Mouse (Mus musculus) heart, embryonic 13.5 days (tissue): ENCODE measurements around the gene Car14. TPM values are rescaled to one million over a fixed set of nuclear protein-coding genes. Genes with fewer than 3 reads are reported as not detected.
"Not testable (repeated sequence)": the region's sequence is repeated elsewhere in the genome, so short reads cannot be mapped to it uniquely, and the experiment has no call there.

Source experiments
- ATAC-seq: fragments of 200-750 bp; cut with Nextera tagmentation; 2 replicates; pipeline ENCODE4 v1.8.0; 2017; ENCODE audit warnings: moderate TSS enrichment; ENCODE audit not compliant: insufficient number of reproducible peaks, low FRiP score, low TSS enrichment; ENCODE audit errors: extremely low read depth
- H3K27ac ChIP-seq: fragments of 300-500 bp; sonication (generic); replicated peaks from 2 replicates; pipeline ENCODE4 v1.5.1; 2015; ENCODE audit warnings: moderate library complexity, mild to moderate bottlenecking, inconsistent platforms
- H3K27me3 ChIP-seq: fragments of 300-500 bp; sonication (generic); replicated peaks from 2 replicates; pipeline ENCODE4 v1.6.1; 2015; ENCODE audit warnings: mild to moderate bottlenecking, inconsistent platforms
- H3K36me3 ChIP-seq: fragments of 300-500 bp; sonication (generic); 2 replicates; pipeline ENCODE4 v1.6.1; 2015; ENCODE audit warnings: mild to moderate bottlenecking, inconsistent platforms
- H3K4me1 ChIP-seq: fragments of 300-500 bp; sonication (generic); 2 replicates; pipeline ENCODE4 v1.6.1; 2015; ENCODE audit warnings: inconsistent platforms
- H3K4me2 ChIP-seq: fragments of 300-500 bp; sonication (generic); 2 replicates; pipeline ENCODE4 v1.6.1; 2015; ENCODE audit warnings: inconsistent platforms, mild to moderate bottlenecking, moderate library complexity
- H3K4me3 ChIP-seq: fragments of 300-500 bp; sonication (generic); 2 replicates; pipeline ENCODE4 v1.5.1; 2015; ENCODE audit warnings: moderate library complexity, mild to moderate bottlenecking, inconsistent platforms
- H3K9ac ChIP-seq: fragments of 300-500 bp; sonication (generic); 2 replicates; pipeline ENCODE4 v1.6.1; 2015; ENCODE audit warnings: inconsistent platforms, mild to moderate bottlenecking, moderate library complexity
- H3K9me3 ChIP-seq: fragments of 300-500 bp; sonication (generic); 2 replicates; pipeline ENCODE4 v1.6.1; 2016; ENCODE audit warnings: inconsistent platforms
- WGBS: fragments of 180-500 bp; shearing (Covaris S2); methylation state at CpG from one replicate; pipeline ENCODE4 v1.1.7; 2015; ENCODE audit warnings: mixed read lengths; 5-methylcytosine and 5-hydroxymethylcytosine counted together
- polyA plus RNA-seq: library from polyadenylated mRNA; unstranded; fragments of >200 nt; fragmentation: Nextera tagmentation; extraction: Ambion mirVana; gene quantifications from 2 replicates; pipeline ENCODE4 v1.2.1, GENCODE M21; 2015

The Car14 gene
- polyA plus RNA-seq = 26.1 and 31.5 TPM in 2 replicates

GRCm38 (mm10) chr3:95904568-95904967 is at the start of gene Car14:
Gene Car14, minus strand, starts transcription at chr3:95904691.
- peak within 1 kb of the TSS; percentile 51 for H3K4me3 ChIP-seq
- peaks cover 12% of the 10 kb centered on the region for H3K27me3 ChIP-seq
- no peaks in the 10 kb centered on the region for H3K9me3 ChIP-seq
- H3K36me3 ChIP-seq = no peaks in the 10 kb centered on the region
- H3K4me1 ChIP-seq = peaks cover 58% of the 10 kb centered on the region
- H3K4me2 ChIP-seq = peak within 1 kb of the TSS; percentile 80
- ATAC-seq = no peak
- peak within 1 kb of the TSS; percentile 84 for H3K27ac ChIP-seq
- peak within 1 kb of the TSS; percentile 80 for H3K9ac ChIP-seq
- 2% methylated on average over 15 of the region's 15 CpGs for WGBS

DNA sequence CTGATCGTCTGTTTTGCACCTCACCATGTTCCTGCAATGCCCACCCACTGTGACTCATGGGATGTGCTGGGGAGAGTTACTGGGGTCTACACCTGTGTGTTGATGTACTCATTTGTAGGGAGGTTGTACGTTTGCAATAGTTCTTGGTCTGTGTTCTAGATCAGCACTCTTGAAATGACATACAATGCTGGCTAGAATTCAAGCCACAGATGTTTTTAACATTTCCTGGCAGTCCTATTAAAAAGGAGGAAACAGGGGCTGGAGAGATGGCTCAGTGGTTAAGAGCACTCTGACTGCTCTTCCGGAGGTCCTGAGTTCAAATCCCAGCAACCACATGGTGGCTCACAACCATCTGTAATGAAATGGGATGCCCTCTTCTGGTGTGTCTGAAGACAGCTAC is 49.0 kb upstream of the Car14 start:
- Histone ChIP-seq H3K36me3 (peaks cover 4% of the 10 kb centered on the region; the same call in 1 of the 2 replicates), H3K4me2 (no peak overlapping the region), H3K4me3 (no peak overlapping the region), H3K4me1 (peaks cover 40% of the 10 kb centered on the region), H3K27ac (no peak overlapping the region), H3K9ac (no peak overlapping the region), H3K27me3 (no peaks in the 10 kb centered on the region), H3K9me3 (no peaks in the 10 kb centered on the region)
- no peak for ATAC-seq
- WGBS = 75% methylated on average over 3 of the region's 3 CpGs

DNA sequence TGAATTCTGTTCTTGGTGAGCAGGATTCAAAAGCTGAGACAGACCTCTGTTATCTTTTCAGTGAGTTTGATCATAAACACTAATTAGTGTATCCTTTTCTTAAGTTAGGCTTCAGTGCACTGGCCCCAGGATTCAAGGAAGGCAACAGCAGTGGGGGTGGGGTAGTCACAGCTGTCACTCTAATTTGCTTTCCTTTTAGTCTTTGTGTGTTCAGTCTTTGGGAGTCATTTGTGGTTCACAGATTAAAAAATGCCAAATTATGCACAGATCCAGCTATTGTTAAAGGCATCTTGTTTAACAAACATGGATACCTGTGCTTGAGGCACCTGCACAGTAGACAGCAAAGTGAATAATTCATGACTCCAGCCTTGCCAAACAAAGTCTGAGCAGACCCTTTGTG is 48.5 kb upstream of the Car14 start:
- Histone ChIP-seq H3K27ac (no peak overlapping the region), H3K27me3 (no peaks in the 10 kb centered on the region), H3K9me3 (no peaks in the 10 kb centered on the region), H3K36me3 (peaks cover 7% of the 10 kb centered on the region; the same call in 1 of the 2 replicates), H3K4me3 (no peak overlapping the region), H3K9ac (no peak overlapping the region), H3K4me1 (peaks cover 36% of the 10 kb centered on the region), H3K4me2 (no peak overlapping the region)
- no peak for ATAC-seq

DNA sequence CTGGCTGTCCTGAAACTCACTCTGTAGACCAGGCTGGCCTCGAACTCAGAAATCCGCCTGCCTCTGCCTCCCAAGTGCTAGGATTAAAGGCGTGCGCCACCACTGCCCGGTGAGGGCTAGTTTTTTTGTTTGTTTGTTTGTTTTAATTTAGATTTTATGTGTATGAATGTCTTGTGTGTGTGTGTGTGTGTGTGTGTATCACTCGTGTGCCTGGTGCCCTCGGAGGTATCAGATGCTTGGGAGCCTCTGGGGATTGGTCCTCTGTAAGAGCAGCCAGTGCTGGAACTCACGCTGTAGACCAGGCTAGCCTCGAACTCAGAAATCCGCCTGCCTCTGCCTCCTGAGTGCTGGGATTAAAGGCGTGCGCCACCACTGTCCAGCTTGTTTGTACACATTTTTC is 47.1 kb upstream of the Car14 start:
- Histone ChIP-seq H3K9ac (peak overlapping the region; percentile 83), H3K4me2 (peak overlapping the region; percentile 68), H3K27ac (peak overlapping the region; percentile 97), H3K4me3 (peak overlapping the region; percentile 62), H3K36me3 (peaks cover 16% of the 10 kb centered on the region), H3K4me1 (peaks cover 23% of the 10 kb centered on the region)
- not testable (repeated sequence) for H3K9me3 ChIP-seq, ATAC-seq, H3K27me3 ChIP-seq
- WGBS = 61% methylated on average over 12 of the region's 12 CpGs

- Histone ChIP-seq H3K4me2 (peak overlapping the region; percentile 68), H3K4me1 (peaks cover 17% of the 10 kb centered on the region), H3K27ac (peak overlapping the region; percentile 97), H3K4me3 (peak overlapping the region; percentile 62), H3K36me3 (peaks cover 22% of the 10 kb centered on the region), H3K27me3 (no peaks in the 10 kb centered on the region), H3K9me3 (no peaks in the 10 kb centered on the region), H3K9ac (peak overlapping the region; percentile 83)
- 1% methylated on average over 49 of the region's 49 CpGs for WGBS
- ATAC-seq = peak; percentile 84
Measured at GRCm38 (mm10) chr3:95950763-95951551, 46.5 kb upstream of the Car14 start.

- H3K4me1 ChIP-seq = peaks cover 6% of the 10 kb centered on the region; the same call in 1 of the 2 replicates
- 86% methylated on average over 5 of the region's 5 CpGs for WGBS
Measured at GRCm38 (mm10) chr3:95948325-95948724, 43.8 kb upstream of the Car14 start.

GRCm38 (mm10) chr3:95945731-95946240 is 41.3 kb upstream of the Car14 start:
- 0 out of 2 replicates have a peak overlapping the region, but pooled peaks have one; percentile 24 for H3K9ac ChIP-seq

More at GRCm38 (mm10) chr3:95948325-95948724, 43.8 kb upstream of the Car14 start:
- Histone ChIP-seq H3K9me3 (no peaks in the 10 kb centered on the region), H3K36me3 (peaks cover 46% of the 10 kb centered on the region), H3K4me2 (no peak overlapping the region), H3K4me3 (no peak overlapping the region), H3K27me3 (no peaks in the 10 kb centered on the region), H3K27ac (no peak overlapping the region), H3K9ac (no peak overlapping the region)
- ATAC-seq = no peak

DNA sequence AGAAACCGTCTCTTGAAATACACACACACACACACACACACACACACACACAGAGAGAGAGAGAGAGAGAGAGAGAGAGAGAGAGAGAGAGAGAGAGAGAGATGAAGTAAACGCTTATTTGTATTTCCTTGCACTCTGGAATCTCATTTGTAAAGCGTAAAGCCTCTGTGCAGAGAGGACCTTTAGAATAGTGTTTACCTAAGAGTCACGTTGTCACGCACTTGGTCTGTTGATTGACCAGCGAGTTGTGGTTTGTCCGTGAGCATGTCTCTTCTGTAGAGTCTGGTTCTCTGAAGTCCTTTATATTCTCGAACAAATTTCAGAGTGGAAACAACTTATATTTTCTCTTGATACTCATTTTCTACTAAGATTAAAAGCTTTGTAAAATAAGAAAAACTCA is 40.3 kb upstream of the Car14 start:
- 86% methylated on average over 8 of the region's 8 CpGs for WGBS
- H3K9me3 ChIP-seq = no peaks in the 10 kb centered on the region
- H3K27me3 ChIP-seq = no peaks in the 10 kb centered on the region
- no peak overlapping the region for H3K4me3 ChIP-seq
- no peaks in the 10 kb centered on the region; the same call in 1 of the 2 replicates for H3K4me1 ChIP-seq
- no peak overlapping the region for H3K27ac ChIP-seq
- no peak overlapping the region for H3K4me2 ChIP-seq
- no peak overlapping the region for H3K9ac ChIP-seq
- ATAC-seq = no peak
- peaks cover 81% of the 10 kb centered on the region for H3K36me3 ChIP-seq

More at GRCm38 (mm10) chr3:95945731-95946240, 41.3 kb upstream of the Car14 start:
- WGBS = 46% methylated on average over 14 of the region's 14 CpGs
- Histone ChIP-seq H3K4me3 (no peak overlapping the region), H3K9me3 (no peaks in the 10 kb centered on the region), H3K27me3 (no peaks in the 10 kb centered on the region), H3K36me3 (peaks cover 70% of the 10 kb centered on the region), H3K27ac (no peak overlapping the region), H3K4me1 (no peaks in the 10 kb centered on the region; the same call in 1 of the 2 replicates), H3K4me2 (no peak overlapping the region)
- ATAC-seq = no peak

DNA sequence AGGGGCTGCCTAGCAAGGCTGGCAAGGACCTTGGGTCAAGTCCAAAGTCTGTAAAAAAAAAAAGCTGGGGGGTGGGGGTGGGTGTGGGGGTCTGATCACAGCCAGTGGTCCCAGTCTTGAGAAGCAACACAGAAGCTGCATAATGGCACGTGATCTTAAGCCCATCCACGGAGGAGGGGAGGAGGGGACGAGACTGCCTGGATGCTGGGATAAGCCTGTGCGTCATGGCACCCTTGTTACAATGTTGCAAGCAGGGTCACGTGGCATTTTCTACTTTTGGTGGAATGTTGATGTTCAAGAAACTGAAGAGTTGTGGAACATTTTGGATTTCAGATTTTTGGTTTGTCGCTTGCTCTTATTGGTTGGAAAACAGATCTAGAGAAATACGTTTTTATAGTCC is 38.7 kb upstream of the Car14 start:
- peaks cover 89% of the 10 kb centered on the region for H3K36me3 ChIP-seq
- H3K4me1 ChIP-seq = no peaks in the 10 kb centered on the region; the same call in 1 of the 2 replicates
- no peak overlapping the region for H3K4me2 ChIP-seq
- H3K4me3 ChIP-seq = no peak overlapping the region
- H3K27me3 ChIP-seq = no peaks in the 10 kb centered on the region
- H3K9me3 ChIP-seq = no peaks in the 10 kb centered on the region
- H3K9ac ChIP-seq = no peak overlapping the region
- ATAC-seq = no peak
- 93% methylated on average over 7 of the region's 7 CpGs for WGBS
- H3K27ac ChIP-seq = no peak overlapping the region

- Histone ChIP-seq H3K4me2 (no peak overlapping the region), H3K27me3 (no peaks in the 10 kb centered on the region), H3K4me1 (no peaks in the 10 kb centered on the region; the same call in 1 of the 2 replicates), H3K4me3 (no peak overlapping the region), H3K9me3 (no peaks in the 10 kb centered on the region), H3K27ac (no peak overlapping the region), H3K9ac (no peak overlapping the region), H3K36me3 (peaks cover 94% of the 10 kb centered on the region)
- 80% methylated on average over 6 of the region's 6 CpGs for WGBS
- ATAC-seq = no peak
Measured at GRCm38 (mm10) chr3:95942749-95943148, 38.3 kb upstream of the Car14 start.

GRCm38 (mm10) chr3:95938835-95939234 is 34.3 kb upstream of the Car14 start:
- no peaks in the 10 kb centered on the region for H3K27me3 ChIP-seq
- H3K9ac ChIP-seq = no peak overlapping the region
- no peak overlapping the region for H3K4me2 ChIP-seq
- no peak overlapping the region for H3K27ac ChIP-seq
- H3K4me1 ChIP-seq = no peaks in the 10 kb centered on the region
- 93% methylated on average over 15 of the region's 15 CpGs for WGBS
- ATAC-seq = no peak
- peaks cover 96% of the 10 kb centered on the region for H3K36me3 ChIP-seq
- H3K9me3 ChIP-seq = no peaks in the 10 kb centered on the region
- H3K4me3 ChIP-seq = no peak overlapping the region
